Mouse (Mus musculus): ENCODE measurements around the gene Il25. TPM values are rescaled to one million over a fixed set of nuclear protein-coding genes. Genes with fewer than 3 reads are reported as not detected.

Il25 gene
- 0.97 and 1.7 TPM in 2 replicates for polyA plus RNA-seq (2012; rRNA removed)

GRCm38 (mm10) chr14:54932645-54933150, at the start of gene Il25:
Gene Il25, plus strand, starts transcription at chr14:54932695.

GRCm38 (mm10) chr14:54883154-54884021, 49.1 kb upstream of the Il25 start, which contains the start of the genes Bcl2l2 and Gm20521:
Gene Bcl2l2, plus strand, starts transcription at chr14:54883377.
Gene Gm20521, plus strand, starts transcription at chr14:54883441.

GRCm38 (mm10) chr14:54892200-54892599, 40.3 kb upstream of the Il25 start, which contains the start of gene Pabpn1:
Gene Pabpn1, plus strand, starts transcription at chr14:54892500.

GRCm38 (mm10) chr14:54912886-54913285, 19.6 kb upstream of the Il25 start, which contains the start of gene Slc22a17:
Gene Slc22a17, minus strand, starts transcription at chr14:54913132.

GRCm38 (mm10) chr14:54925349-54926342, 6.8 kb upstream of the Il25 start, which contains the start of gene Efs:
Gene Efs, minus strand, starts transcription at chr14:54926126.

GRCm38 (mm10) chr14:54935904-54936830, 3.7 kb downstream of the Il25 start, which contains the start of gene Cmtm5:
Gene Cmtm5, plus strand, starts transcription at chr14:54936261.

GRCm38 (mm10) chr14:54966320-54966977, 34.0 kb downstream of the Il25 start, which contains the start of gene Myh6:
Gene Myh6, minus strand, starts transcription at chr14:54966927.

GRCm38 (mm10) chr14:54976633-54977032, 44.1 kb downstream of the Il25 start, which contains the start of gene Gm17428:
Gene Gm17428, plus strand, starts transcription at chr14:54976933.

Other genes starting within 250 kb of the Il25 start
- 72.7 and 96.5 TPM in 2 replicates for gene 1700123O20Rik, start 246.5 kb upstream of the Il25 start, polyA plus RNA-seq (2012; rRNA removed)
- 165 and 172 TPM in 2 replicates for gene Acin1, start 245.8 kb upstream of the Il25 start, polyA plus RNA-seq (2012; rRNA removed)
- 0.26 and 0.71 TPM in 2 replicates for gene Gm29776, start 233.9 kb upstream of the Il25 start, polyA plus RNA-seq (2012; rRNA removed)
- 2.2 and 2.5 TPM in 2 replicates for gene Cebpe, start 220.5 kb upstream of the Il25 start, polyA plus RNA-seq (2012; rRNA removed)
- gene Slc7a8, start 150.7 kb upstream of the Il25 start, polyA plus RNA-seq (2012; rRNA removed), result 70.9 and 104 TPM in 2 replicates
- 0.19 and 0.30 TPM in 2 replicates for gene Rnf212b, start 118.6 kb upstream of the Il25 start, polyA plus RNA-seq (2012; rRNA removed)
- 6.3 and 8.0 TPM in 2 replicates for gene Homez, start 61.7 kb upstream of the Il25 start, polyA plus RNA-seq (2012; rRNA removed)
- 34.3 and 54.4 TPM in 2 replicates for gene Ppp1r3e, start 55.1 kb upstream of the Il25 start, polyA plus RNA-seq (2012; rRNA removed)
- 48.5 and 61.4 TPM in 2 replicates for gene Bcl2l2, start 49.3 kb upstream of the Il25 start, polyA plus RNA-seq (2012; rRNA removed)
- 14.1 and 17.9 TPM in 2 replicates for gene Gm20521, start 49.3 kb upstream of the Il25 start, polyA plus RNA-seq (2012; rRNA removed)
- 120 and 167 TPM in 2 replicates for gene Pabpn1, start 40.2 kb upstream of the Il25 start, polyA plus RNA-seq (2012; rRNA removed)
- gene Slc22a17, start 19.6 kb upstream of the Il25 start, polyA plus RNA-seq (2012; rRNA removed), result 262 and 375 TPM in 2 replicates
- 66.5 and 92.1 TPM in 2 replicates for gene Efs, start 6.6 kb upstream of the Il25 start, polyA plus RNA-seq (2012; rRNA removed)
- 2.8 and 5.0 TPM in 2 replicates for gene Cmtm5, start 3.6 kb downstream of the Il25 start, polyA plus RNA-seq (2012; rRNA removed)
- gene Myh6, start 34.2 kb downstream of the Il25 start, polyA plus RNA-seq (2012; rRNA removed), result 0.36 and 0.39 TPM in 2 replicates
- gene Gm17428, start 44.2 kb downstream of the Il25 start, polyA plus RNA-seq (2012; rRNA removed), result not detected in 2 replicates
- 0.63 and 0.85 TPM in 2 replicates for gene Myh7, start 61.9 kb downstream of the Il25 start, polyA plus RNA-seq (2012; rRNA removed)
- gene Ngdn, start 82.8 kb downstream of the Il25 start, polyA plus RNA-seq (2012; rRNA removed), result 8.5 and 10.3 TPM in 2 replicates
- 1.3 and 1.5 TPM in 2 replicates for gene Zfhx2, start 159.6 kb downstream of the Il25 start, polyA plus RNA-seq (2012; rRNA removed)
- gene Thtpa, start 162.1 kb downstream of the Il25 start, polyA plus RNA-seq (2012; rRNA removed), result 5.6 and 7.9 TPM in 2 replicates
- 36.3 and 37.4 TPM in 2 replicates for gene Ap1g2, start 173.9 kb downstream of the Il25 start, polyA plus RNA-seq (2012; rRNA removed)
- gene Jph4, start 184.2 kb downstream of the Il25 start, polyA plus RNA-seq (2012; rRNA removed), result 14.2 and 24.0 TPM in 2 replicates